In genomic region chr8:57628787-57629664, GRCm38 (mm10) we compare ENCODE assay signal across 22 mouse cellular contexts. TPM values are rescaled to one million over a fixed set of nuclear protein-coding genes. Genes with fewer than 3 reads are reported as not detected.
DNase-seq lines count a peak whose midpoint lies in the region; ATAC-seq and TF ChIP-seq lines count a peak whose summit lies in the region.
"Had no signal": no experiment of that assay in that cellular context is flagged by ENCODE, and none has a peak within 500 bp of the region (broad histone marks: within the 10 kb centered on the region; RNA-seq: fewer than 3 reads in every experiment).

No protein-coding gene starts in this region.

- H3K27me3 ChIP-seq in liver, embryonic 14.5 days (ENCODE audit: control insufficient read depth, insufficient read depth, low read length) = no peaks in the 10 kb centered on the region
- no peaks in the 10 kb centered on the region for H3K27me3 ChIP-seq in heart, adult 2 months (ENCODE audit: control insufficient read depth, insufficient read depth, low read length)
- H3K27me3 ChIP-seq: CH12.LX; embryonic facial prominence, embryonic 12.5 days; forebrain, embryonic 15.5 days; heart, embryonic 15.5 days; Patski had no signal

- no peaks in the 10 kb centered on the region for H3K36me3 ChIP-seq in liver, embryonic 14.5 days (replicated peaks; ENCODE audit: control insufficient read depth, insufficient read depth, low read depth)
- peaks cover 2% of the 10 kb centered on the region for H3K36me3 ChIP-seq in heart, adult 2 months (ENCODE audit: control insufficient read depth, insufficient read depth, low read length)
- H3K36me3 ChIP-seq: embryonic facial prominence, embryonic 12.5 days; forebrain, embryonic 15.5 days; heart, embryonic 15.5 days; hindbrain, embryonic 10.5 days had no signal

- H3K4me2 ChIP-seq in liver, embryonic 14.5 days (ENCODE audit: low read depth) = peak overlapping the region; percentile 36
- H3K4me2 ChIP-seq: embryonic facial prominence, embryonic 12.5 days; forebrain, embryonic 15.5 days; heart, embryonic 11.5 days; heart, embryonic 15.5 days; hindbrain, embryonic 14.5 days had no signal

- no peak overlapping the region for H3K4me3 ChIP-seq in liver, embryonic 14.5 days (ENCODE audit: insufficient read depth in 1 of 2, low read depth in 2 of 2, low read length in 2 of 2)
- H3K4me3 ChIP-seq in heart, adult 2 months = no peak overlapping the region
- H3K4me3 ChIP-seq: embryonic facial prominence, embryonic 12.5 days; forebrain, embryonic 15.5 days; heart, embryonic 15.5 days; hindbrain, embryonic 10.5 days had no signal

- H3K27ac ChIP-seq in liver, embryonic 14.5 days = peak overlapping the region; percentile 27; the same call in 1 of the 2 replicates
- no peak overlapping the region for H3K27ac ChIP-seq in heart, adult 2 months
- H3K27ac ChIP-seq: embryonic facial prominence, embryonic 12.5 days; forebrain, embryonic 15.5 days; heart, embryonic 15.5 days; hindbrain, embryonic 10.5 days; hindbrain, embryonic 14.5 days had no signal

- peaks cover 12 to 29% of the 10 kb centered on the region in 2 experiments for H3K4me1 ChIP-seq in liver, embryonic 14.5 days (replicated peaks; ENCODE audit: control insufficient read depth in 2 of 2, insufficient read depth in 2 of 2, low read length in 1 of 2)
- H3K4me1 ChIP-seq in heart, adult 2 months (ENCODE audit: control insufficient read depth, insufficient read depth, low read length) = peaks cover 6% of the 10 kb centered on the region
- H3K4me1 ChIP-seq: forebrain, embryonic 15.5 days had no signal

- H3K79me2 ChIP-seq in heart, adult 2 months (replicated peaks; ENCODE audit: control insufficient read depth, insufficient read depth, low read length) = peaks cover 1% of the 10 kb centered on the region; the same call in 1 of the 2 replicates

- TF ChIP-seq CTCF in liver, embryonic 14.5 days (IDR thresholded peaks at IDR 0.05; ENCODE audit: low read depth) = no peak
- no peak for TF ChIP-seq CTCF in heart, adult 2 months (IDR thresholded peaks at IDR 0.05)

- H3K9ac ChIP-seq in liver, embryonic 14.5 days (replicated peaks) = no peak overlapping the region; the same call in 1 of the 2 replicates
- H3K9ac ChIP-seq in heart, adult 2 months (ENCODE audit: low read depth, low read length) = no peak overlapping the region
- H3K9ac ChIP-seq: embryonic facial prominence, embryonic 12.5 days; forebrain, embryonic 15.5 days; heart, embryonic 15.5 days; hindbrain, embryonic 14.5 days had no signal

- peak; percentile 31 for DNase-seq in c-Kit-negative CD71-positive TER-119-positive erythroid progenitor cells, embryonic 14.5 days (ENCODE audit: low read depth, low spot score)
- DNase-seq in c-Kit-positive CD71-positive TER-119-positive erythroid progenitor cells, embryonic 14.5 days (ENCODE audit: low spot score) = peak; percentile 49
- peak in 2 of 3 experiments; percentile 30 to 36 for DNase-seq in liver, embryonic 14.5 days (ENCODE audit: low read depth in 3 of 3, low spot score in 3 of 3)
- DNase-seq in kidney, postnatal 25 days = no peak
- no peak for DNase-seq in cerebellum, adult 18-20 months
- no peak for DNase-seq in heart, adult 2 months
- DNase-seq: adrenal gland, postnatal 25 days; cerebellum, adult 2 months; cerebellum, postnatal 14 days; gastrocnemius, postnatal 36 days; heart, adult 18-20 months; heart, postnatal 14 days had no signal

- TF ChIP-seq POLR2A in heart, adult 2 months (IDR thresholded peaks at IDR 0.05; ENCODE audit: insufficient read depth, low read depth, low read length) = no peak

- H3K9me3 ChIP-seq in liver, embryonic 14.5 days (ENCODE audit: control insufficient read depth, low read length) = no peaks in the 10 kb centered on the region
- H3K9me3 ChIP-seq: embryonic facial prominence, embryonic 12.5 days; forebrain, embryonic 15.5 days; heart, embryonic 15.5 days; hindbrain, embryonic 10.5 days had no signal

- TF ChIP-seq EP300 in liver, embryonic 14.5 days (IDR thresholded peaks at IDR 0.05; ENCODE audit: low read depth) = no peak
- no peak for TF ChIP-seq EP300 in heart, adult 2 months (IDR thresholded peaks at IDR 0.05; ENCODE audit: insufficient read depth, low read depth, low read length)

- ATAC-seq in liver, embryonic 14.5 days (ENCODE audit: insufficient read depth) = peak; percentile 83
- ATAC-seq in megakaryocyte-erythroid progenitor cell, adult 5-6 weeks (replicated peaks; ENCODE audit: low FRiP score, low TSS enrichment, poor library complexity, severe bottlenecking) = peak; percentile 46; the same call in 1 of the 2 replicates
- ATAC-seq: activated CD4-positive, CD25-positive, alpha-beta regulatory T cell, adult 4 months; forebrain, embryonic 15.5 days; Patski had no signal

- intact Hi-C loops in heart, adult 2 months (cut with DNase I) = no loop called here

- WGBS in liver, embryonic 14.5 days (ENCODE audit: insufficient replicate concordance) = 43% methylated on average over 6 of the region's 6 CpGs
- WGBS in heart, adult 2 months = 82% methylated on average over 6 of the region's 6 CpGs

RNA-seq across cellular contexts. Expression of gene Galnt7, which starts 23.8 kb away (rescaled TPM):
- polyA plus RNA-seq in liver, embryonic 14.5 days (2012; rRNA removed) = 1.3 and 2.5 TPM in 2 replicates
- polyA plus RNA-seq in liver, embryonic 14.5 days (2014; fragmentation: Nextera tagmentation; extraction: Ambion mirVana) = 3.8 and 4.4 TPM in 2 replicates
- 9.5 and 15.4 TPM in 2 replicates for total RNA-seq in megakaryocyte-erythroid progenitor cell, adult 5-6 weeks (2014; fragmentation: Nextera tagmentation)
- total RNA-seq in megakaryocyte-erythroid progenitor cell, adult 5-6 weeks (2017) = 17.9 and 22.0 TPM in 2 replicates
- 1 to 10 TPM; 4.5 to 4.8 TPM for total RNA-seq in heart, adult 2 months (2021)
- polyA plus RNA-seq in heart, adult 2 months (2012; rRNA removed) = 1.7 and 4.3 TPM in 2 replicates

Comparison
In these comparisons a context has a peak if more than half of its experiments do, and no peak if none do; other contexts are left out.
1. DNase-seq: peak in c-Kit-negative CD71-positive TER-119-positive erythroid progenitor cells, embryonic 14.5 days (single experiment), c-Kit-positive CD71-positive TER-119-positive erythroid progenitor cells, embryonic 14.5 days (single experiment) and liver, embryonic 14.5 days (2 of 3); none in kidney, postnatal 25 days (0 of 2), cerebellum, adult 18-20 months (0 of 2) and heart, adult 2 months (0 of 2).